Mouse (Mus musculus): ENCODE results near the gene Nes.

The Nes gene

DNA sequence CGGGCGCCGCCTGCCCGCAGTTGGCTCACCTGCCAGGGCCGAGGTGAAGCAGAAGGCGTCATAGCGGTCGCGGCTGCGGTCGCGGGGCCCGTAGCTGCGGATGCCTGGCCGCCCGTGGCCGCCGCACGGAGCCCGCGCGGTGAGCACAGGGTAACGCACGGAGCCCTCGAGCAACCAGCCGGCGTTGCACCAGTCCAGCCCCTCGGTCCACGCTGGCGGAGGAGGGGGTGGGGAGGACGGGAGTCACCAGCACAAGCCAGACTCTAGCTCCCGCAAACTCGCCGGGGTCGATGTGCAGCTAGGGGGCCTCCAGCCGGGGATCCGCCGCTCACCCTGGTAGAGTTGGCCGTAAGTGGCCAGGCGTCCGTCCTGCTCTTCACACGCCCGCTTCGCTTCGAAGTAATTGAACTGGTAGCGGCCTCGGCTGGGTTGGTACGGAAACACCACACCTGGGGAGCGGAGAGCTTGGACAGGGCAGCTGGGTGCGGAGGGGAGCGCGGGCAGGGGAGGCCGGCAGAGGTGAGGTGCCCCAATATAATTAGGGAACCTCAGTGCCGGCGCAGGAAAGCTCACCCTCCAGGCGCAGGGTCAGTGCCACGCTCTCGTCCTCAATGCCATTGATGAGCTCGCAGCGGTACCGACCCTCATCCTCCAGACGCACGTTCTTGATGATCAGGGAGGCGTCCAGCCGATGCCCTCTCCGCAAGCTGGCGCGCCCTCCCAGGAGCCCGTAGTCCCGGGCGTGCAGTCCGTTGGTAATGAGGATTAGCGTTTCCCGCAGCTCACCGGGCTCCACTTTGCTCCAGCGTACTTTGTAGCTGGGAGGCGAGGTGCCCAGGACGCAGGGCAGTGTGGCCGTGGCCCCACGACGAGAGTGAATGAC, 52.6 kb downstream of the Nes start:
- DNase-seq: no peak

DNA sequence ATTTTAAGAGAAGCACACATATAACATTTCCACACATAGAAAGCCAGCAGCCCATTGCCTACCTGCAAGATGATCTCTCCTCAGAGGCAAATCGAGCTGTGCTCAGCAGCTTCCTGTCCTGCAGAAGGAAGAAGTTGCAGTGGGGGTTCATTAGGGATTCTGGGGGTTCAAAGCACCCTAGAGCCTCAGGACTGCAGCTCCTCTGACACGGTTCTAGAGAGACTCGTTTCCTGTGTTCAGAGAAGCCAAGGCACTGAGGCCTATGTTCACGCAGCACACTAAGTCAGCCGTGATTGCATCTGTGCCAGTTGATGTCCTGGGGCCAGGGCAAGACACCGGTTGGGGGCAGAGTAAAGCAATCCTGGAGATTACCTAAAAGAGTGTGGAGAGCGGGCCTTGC, 55.9 kb downstream of the Nes start:
- no peak for DNase-seq

DNA sequence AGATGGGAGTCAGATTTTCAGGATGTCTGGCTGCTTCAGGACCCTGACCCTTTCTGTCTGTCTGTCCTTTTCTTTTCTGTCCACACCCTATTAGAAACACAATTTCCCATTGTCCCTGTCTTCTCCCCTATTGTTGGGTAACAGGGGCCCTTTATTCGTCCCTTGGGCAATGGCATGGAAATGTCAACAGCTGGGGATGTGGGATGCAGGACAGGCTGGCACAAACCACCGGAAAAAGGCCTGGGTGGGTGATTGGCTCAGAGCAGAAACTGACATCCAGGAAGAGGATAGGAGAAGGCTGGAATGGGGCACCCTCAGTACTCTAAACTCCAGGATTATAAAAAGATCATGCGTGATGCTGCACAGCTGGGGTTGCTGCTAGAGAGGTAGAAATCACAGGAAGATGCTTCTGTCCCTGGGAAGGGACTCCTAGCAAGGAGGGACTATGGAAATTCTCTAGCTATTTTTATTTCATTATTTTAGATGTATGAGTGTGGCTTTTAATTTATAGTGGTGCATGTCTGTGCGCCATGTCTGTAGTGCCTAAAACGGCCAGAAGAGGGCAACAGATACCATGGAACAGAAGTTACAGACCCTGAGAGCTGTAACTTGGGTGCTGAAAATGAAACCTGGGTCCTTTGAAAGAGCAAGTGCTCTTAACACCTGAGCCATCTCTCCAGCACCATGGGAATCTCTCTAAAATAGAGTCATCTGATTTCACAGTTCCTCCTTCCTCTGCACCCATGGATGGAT, 56.7 kb downstream of the Nes start, which contains the start of gene Hapln2:
Gene Hapln2 (minus strand): TSS at position 150 of the 753 bp plus-strand sequence.
- DNase-seq: peak; percentile 14

Measured in kidney, adult 9 months (tissue).